Mouse (Mus musculus): ENCODE data around the gene Meiob. TPM values are rescaled to one million over a fixed set of nuclear protein-coding genes. Genes with fewer than 3 reads are reported as not detected.

Meiob gene
- total and polyA plus RNA-seq, 3 experiments = 0.13 to 8.4 (median 1.9) TPM

DNA sequence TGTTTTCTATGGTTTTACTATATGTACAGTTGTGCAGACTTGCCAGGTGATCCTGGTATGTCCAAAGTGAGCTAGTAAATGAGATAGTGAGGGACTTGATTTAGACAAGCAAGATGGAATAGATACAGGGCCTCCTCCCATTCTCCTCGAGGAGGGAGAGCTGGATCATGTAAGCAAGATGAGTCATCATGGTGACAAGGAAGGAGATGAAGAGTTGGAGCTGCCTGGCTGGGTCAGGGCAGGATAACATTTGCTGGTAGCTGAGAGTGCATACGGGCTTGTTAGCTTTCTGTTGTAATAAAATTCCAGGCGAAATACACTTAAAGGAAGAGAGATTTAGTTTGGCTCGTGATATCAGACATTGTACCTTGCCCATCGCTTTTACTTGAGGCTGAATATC, 36.3 kb downstream of the Meiob start:
- DNase-seq (ENCODE audit: low spot score) (no peak), ATAC-seq (ENCODE audit: extremely low read depth, insufficient number of reproducible peaks, low FRiP score, poor library complexity, severe bottlenecking) (no peak)
- peaks cover 7% of the 10 kb centered on the region for H3K4me1 ChIP-seq (ENCODE audit: insufficient read depth, low read depth, low read length)
- H3K27me3 ChIP-seq (ENCODE audit: insufficient read depth, low read length) = peaks cover 16% of the 10 kb centered on the region
- H3K9me3 ChIP-seq (replicated peaks) = no peaks in the 10 kb centered on the region
- TF ChIP-seq CTCF (IDR thresholded peaks at IDR 0.05; ENCODE audit: low read depth, low read length) (no peak), POLR2AphosphoS5 (IDR thresholded peaks at IDR 0.05; ENCODE audit: insufficient replicate concordance, low read depth, low read length) (no peak), GATA1 (IDR thresholded peaks at IDR 0.05; ENCODE audit: borderline replicate concordance, low read length) (no peak), GATA2 (IDR thresholded peaks at IDR 0.05; ENCODE audit: borderline replicate concordance, low read depth, low read length) (no peak), TAL1 (conservative IDR thresholded peaks at IDR 0.05; ENCODE audit: low read depth, low read length) (no peak)
- H3K4me3 ChIP-seq (ENCODE audit: low read depth, low read length) = no peak overlapping the region
- H3K36me3 ChIP-seq (replicated peaks) = peaks cover 7% of the 10 kb centered on the region

DNA sequence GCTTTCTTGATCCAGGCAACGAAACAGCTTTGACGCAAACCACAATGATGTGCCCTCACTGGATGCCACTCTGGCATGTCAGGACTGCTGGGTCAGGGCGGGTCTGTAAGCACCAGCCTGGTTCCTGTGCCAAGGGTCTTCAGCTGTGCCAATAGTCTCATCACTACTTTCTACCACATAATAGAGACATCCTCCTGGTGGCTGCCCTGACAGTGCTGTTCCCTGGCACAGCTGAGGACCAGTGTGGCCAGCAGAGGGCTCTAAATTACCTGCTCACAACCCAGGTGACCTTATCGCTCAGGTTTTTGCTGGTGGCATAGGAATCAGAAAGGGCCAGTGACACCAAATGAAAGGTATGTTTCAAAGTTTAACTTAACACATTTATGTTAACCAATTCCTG, 37.0 kb downstream of the Meiob start:
- no peaks in the 10 kb centered on the region for H3K9me3 ChIP-seq (replicated peaks)
- peaks cover 9% of the 10 kb centered on the region for H3K36me3 ChIP-seq (replicated peaks)
- DNase-seq (ENCODE audit: low spot score) = no peak
- H3K4me1 ChIP-seq (ENCODE audit: insufficient read depth, low read depth, low read length) = peaks cover 7% of the 10 kb centered on the region
- ATAC-seq (ENCODE audit: extremely low read depth, insufficient number of reproducible peaks, low FRiP score, poor library complexity, severe bottlenecking) = no peak
- TF ChIP-seq GATA1 (IDR thresholded peaks at IDR 0.05; ENCODE audit: borderline replicate concordance, low read length) (no peak), TAL1 (conservative IDR thresholded peaks at IDR 0.05; ENCODE audit: low read depth, low read length) (no peak), CTCF (IDR thresholded peaks at IDR 0.05; ENCODE audit: low read depth, low read length) (no peak), GATA2 (IDR thresholded peaks at IDR 0.05; ENCODE audit: borderline replicate concordance, low read depth, low read length) (no peak), POLR2AphosphoS5 (IDR thresholded peaks at IDR 0.05; ENCODE audit: insufficient replicate concordance, low read depth, low read length) (no peak)
- no peak overlapping the region for H3K4me3 ChIP-seq (ENCODE audit: low read depth, low read length)
- H3K27me3 ChIP-seq (ENCODE audit: insufficient read depth, low read length) = peaks cover 11% of the 10 kb centered on the region

DNA sequence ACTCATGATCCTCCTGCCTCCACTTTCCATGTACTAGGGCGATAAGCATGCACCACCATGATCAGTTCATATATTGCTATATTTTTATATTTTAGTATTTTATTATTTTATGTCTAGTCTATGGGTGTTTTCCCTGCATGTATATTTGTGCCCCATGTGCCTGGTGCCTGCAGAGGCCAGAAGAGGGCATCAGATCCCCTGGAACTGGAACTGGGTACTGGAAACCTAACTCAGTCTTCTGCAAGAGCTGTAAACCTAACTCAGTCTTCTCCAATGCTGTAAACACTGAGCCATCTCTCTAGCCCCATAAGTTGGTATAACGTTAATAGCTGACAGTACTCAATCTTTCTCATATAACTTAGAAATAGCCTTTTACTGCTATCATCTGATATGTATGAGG, 38.5 kb downstream of the Meiob start:
- no peak for ATAC-seq (ENCODE audit: extremely low read depth, insufficient number of reproducible peaks, low FRiP score, poor library complexity, severe bottlenecking)
- peaks cover 17% of the 10 kb centered on the region for H3K36me3 ChIP-seq (replicated peaks)
- no peak for DNase-seq (ENCODE audit: low spot score)

DNA sequence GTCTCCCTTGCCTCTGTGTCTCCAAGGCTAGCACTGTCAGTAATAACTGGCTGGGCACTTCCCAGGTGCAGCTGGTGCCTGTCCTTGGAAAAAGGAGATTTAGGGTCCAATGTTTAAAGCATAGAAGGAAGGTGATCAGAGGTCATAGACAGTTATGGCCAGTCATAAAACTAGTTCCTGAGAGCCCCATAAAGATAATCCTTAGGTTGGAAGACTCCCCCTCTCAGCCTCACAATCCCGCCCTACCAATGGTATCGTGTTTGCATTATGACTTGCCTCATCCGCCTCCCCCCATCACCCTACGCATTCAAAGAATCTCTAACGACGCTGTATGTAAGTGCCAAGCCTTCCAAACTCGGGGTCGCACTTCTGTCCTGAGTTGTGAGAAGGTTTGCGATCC, 40.4 kb downstream of the Meiob start:
- Histone ChIP-seq H3K4me3 (ENCODE audit: low read depth, low read length) (no peak overlapping the region), H3K27me3 (ENCODE audit: insufficient read depth, low read length) (peaks cover 6% of the 10 kb centered on the region; the same call in 1 of the 2 replicates), H3K9me3 (replicated peaks) (no peaks in the 10 kb centered on the region), H3K4me1 (ENCODE audit: insufficient read depth, low read depth, low read length) (peaks cover 13% of the 10 kb centered on the region), H3K36me3 (replicated peaks) (peaks cover 20% of the 10 kb centered on the region)
- no peak for DNase-seq (ENCODE audit: low spot score)
- ATAC-seq (ENCODE audit: extremely low read depth, insufficient number of reproducible peaks, low FRiP score, poor library complexity, severe bottlenecking) = no peak
- TF ChIP-seq TAL1 (conservative IDR thresholded peaks at IDR 0.05; ENCODE audit: low read depth, low read length) (no peak), GATA1 (IDR thresholded peaks at IDR 0.05; ENCODE audit: borderline replicate concordance, low read length) (no peak), POLR2AphosphoS5 (IDR thresholded peaks at IDR 0.05; ENCODE audit: insufficient replicate concordance, low read depth, low read length) (no peak), GATA2 (IDR thresholded peaks at IDR 0.05; ENCODE audit: borderline replicate concordance, low read depth, low read length) (no peak), CTCF (IDR thresholded peaks at IDR 0.05; ENCODE audit: low read depth, low read length) (no peak)

More for the DNA sequence above, 38.5 kb downstream of the Meiob start:
- H3K9me3 ChIP-seq (replicated peaks) = no peaks in the 10 kb centered on the region
- H3K4me3 ChIP-seq (ENCODE audit: low read depth, low read length) = no peak overlapping the region
- peaks cover 7% of the 10 kb centered on the region for H3K4me1 ChIP-seq (ENCODE audit: insufficient read depth, low read depth, low read length)
- H3K27me3 ChIP-seq (ENCODE audit: insufficient read depth, low read length) = peaks cover 6% of the 10 kb centered on the region; the same call in 1 of the 2 replicates
- TF ChIP-seq POLR2AphosphoS5 (IDR thresholded peaks at IDR 0.05; ENCODE audit: insufficient replicate concordance, low read depth, low read length) (no peak), CTCF (IDR thresholded peaks at IDR 0.05; ENCODE audit: low read depth, low read length) (no peak), GATA1 (IDR thresholded peaks at IDR 0.05; ENCODE audit: borderline replicate concordance, low read length) (no peak), TAL1 (conservative IDR thresholded peaks at IDR 0.05; ENCODE audit: low read depth, low read length) (no peak), GATA2 (IDR thresholded peaks at IDR 0.05; ENCODE audit: borderline replicate concordance, low read depth, low read length) (no peak)

DNA sequence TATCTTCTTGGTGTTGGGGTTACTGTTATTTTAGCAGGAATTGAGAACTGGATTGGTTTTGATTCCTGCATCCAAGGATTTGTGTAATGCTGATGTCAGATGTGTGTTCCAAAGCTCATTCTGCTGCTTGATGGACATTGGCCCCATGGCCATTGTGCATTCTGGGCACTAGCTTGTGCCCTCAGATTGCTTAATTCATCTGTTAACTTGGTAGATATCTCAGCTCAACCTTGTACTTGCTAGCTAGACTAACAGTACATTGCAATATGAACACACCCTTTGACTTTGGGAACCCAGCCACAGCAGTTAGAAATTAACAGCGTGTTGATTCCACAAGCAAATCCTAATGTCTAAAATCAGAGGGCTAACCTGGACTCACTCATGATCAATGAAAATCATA, 43.3 kb downstream of the Meiob start:
- Histone ChIP-seq H3K4me3 (ENCODE audit: low read depth, low read length) (no peak overlapping the region), H3K9me3 (replicated peaks) (no peaks in the 10 kb centered on the region), H3K4me1 (ENCODE audit: insufficient read depth, low read depth, low read length) (peaks cover 15% of the 10 kb centered on the region), H3K27me3 (ENCODE audit: insufficient read depth, low read length) (no peaks in the 10 kb centered on the region), H3K36me3 (replicated peaks) (peaks cover 23% of the 10 kb centered on the region)
- ATAC-seq (ENCODE audit: extremely low read depth, insufficient number of reproducible peaks, low FRiP score, poor library complexity, severe bottlenecking) (no peak), DNase-seq (ENCODE audit: low spot score) (no peak)
- TF ChIP-seq POLR2AphosphoS5 (IDR thresholded peaks at IDR 0.05; ENCODE audit: insufficient replicate concordance, low read depth, low read length) (no peak), GATA2 (IDR thresholded peaks at IDR 0.05; ENCODE audit: borderline replicate concordance, low read depth, low read length) (no peak), GATA1 (IDR thresholded peaks at IDR 0.05; ENCODE audit: borderline replicate concordance, low read length) (no peak), CTCF (IDR thresholded peaks at IDR 0.05; ENCODE audit: low read depth, low read length) (no peak), TAL1 (conservative IDR thresholded peaks at IDR 0.05; ENCODE audit: low read depth, low read length) (no peak)

DNA sequence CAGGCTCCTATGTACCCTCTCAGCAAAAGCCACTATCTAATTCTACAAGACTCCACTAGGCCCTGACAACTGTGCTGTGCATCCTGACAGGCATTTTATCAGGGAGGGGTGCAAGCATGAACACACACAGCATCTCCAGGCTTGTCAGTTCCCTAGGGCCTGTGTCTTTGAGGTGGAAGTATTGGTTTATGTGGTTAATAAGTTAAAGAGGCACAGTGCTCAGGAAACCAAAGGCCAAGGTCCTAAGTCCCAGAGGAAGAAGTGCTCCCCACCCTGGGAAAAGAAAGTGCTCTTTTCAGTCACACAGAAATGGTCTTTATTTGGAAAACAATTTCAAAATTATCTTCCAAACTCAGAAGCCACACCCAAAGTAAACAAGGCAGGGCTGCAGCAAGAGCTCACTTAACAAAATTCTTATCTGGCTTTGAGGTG, 44.5 kb downstream of the Meiob start:
- ATAC-seq (ENCODE audit: extremely low read depth, insufficient number of reproducible peaks, low FRiP score, poor library complexity, severe bottlenecking) = no peak
- no peaks in the 10 kb centered on the region for H3K27me3 ChIP-seq (ENCODE audit: insufficient read depth, low read length)
- DNase-seq (ENCODE audit: low spot score) = no peak
- peak overlapping the region; percentile 81 for H3K4me3 ChIP-seq (ENCODE audit: low read depth, low read length)
- H3K9me3 ChIP-seq (replicated peaks) = no peaks in the 10 kb centered on the region
- TF ChIP-seq GATA2 (IDR thresholded peaks at IDR 0.05; ENCODE audit: borderline replicate concordance, low read depth, low read length) = no peak
- no peak for TF ChIP-seq CTCF (IDR thresholded peaks at IDR 0.05; ENCODE audit: low read depth, low read length)
- no peak for TF ChIP-seq GATA1 (IDR thresholded peaks at IDR 0.05; ENCODE audit: borderline replicate concordance, low read length)
- no peak for TF ChIP-seq TAL1 (conservative IDR thresholded peaks at IDR 0.05; ENCODE audit: low read depth, low read length)
- TF ChIP-seq POLR2AphosphoS5 (IDR thresholded peaks at IDR 0.05; ENCODE audit: insufficient replicate concordance, low read depth, low read length) = no peak
- H3K36me3 ChIP-seq (replicated peaks) = peaks cover 34% of the 10 kb centered on the region
- peaks cover 17% of the 10 kb centered on the region for H3K4me1 ChIP-seq (ENCODE audit: insufficient read depth, low read depth, low read length)
